Mouse (Mus musculus): ENCODE measurements around the gene Cemip.

Cemip gene

DNA sequence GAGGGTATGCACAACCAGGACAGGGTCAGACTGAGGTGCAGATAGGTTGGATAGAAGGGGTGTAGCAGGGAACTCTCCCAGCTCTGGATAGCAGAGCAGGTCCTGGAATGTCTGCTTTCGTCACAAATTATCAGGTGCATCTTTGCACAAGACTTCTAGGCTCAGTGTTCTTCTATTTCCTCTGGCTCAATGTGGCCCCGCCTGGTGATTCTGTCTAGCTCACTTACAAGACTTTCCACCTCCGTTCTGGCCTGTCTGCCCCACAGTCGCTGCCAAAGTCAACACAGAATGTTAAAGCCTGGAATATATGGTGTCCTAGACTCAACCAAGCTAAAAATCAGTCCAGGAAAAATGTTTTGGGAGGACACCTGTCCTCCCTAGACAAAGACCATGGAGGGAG lies 57.9 kb downstream of the Cemip start:
- no peak for DNase-seq (ENCODE audit: low spot score)

DNA sequence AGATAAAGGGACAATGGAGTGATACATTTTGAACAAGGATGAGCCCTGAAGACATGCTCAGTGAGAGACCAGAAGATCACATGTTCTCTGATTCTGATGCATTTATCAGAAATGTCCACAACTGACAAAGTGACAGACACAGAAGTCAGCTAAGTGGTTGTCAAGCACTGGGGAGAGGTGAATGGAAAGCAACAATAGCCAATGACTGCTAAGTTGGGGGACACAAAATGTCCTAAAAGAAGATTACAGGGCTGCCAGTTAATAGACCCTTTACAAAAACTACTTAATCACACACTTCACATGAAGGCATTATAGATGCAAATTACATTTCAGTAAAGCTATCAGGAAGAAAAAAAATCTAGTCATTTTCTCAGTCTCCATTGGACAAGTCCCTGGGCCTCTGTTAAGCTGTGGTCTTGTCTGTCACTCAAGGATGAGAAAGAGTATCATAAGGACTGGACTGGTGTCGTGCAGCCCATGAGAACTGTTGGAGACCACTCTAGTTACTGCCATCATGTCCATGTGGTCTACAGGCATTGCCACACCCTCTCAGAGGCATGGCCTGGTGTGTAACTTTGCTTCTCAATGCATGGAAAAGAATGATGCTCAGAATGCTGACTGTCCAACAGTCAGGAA lies 59.2 kb downstream of the Cemip start:
- DNase-seq (ENCODE audit: low spot score) = no peak

DNA sequence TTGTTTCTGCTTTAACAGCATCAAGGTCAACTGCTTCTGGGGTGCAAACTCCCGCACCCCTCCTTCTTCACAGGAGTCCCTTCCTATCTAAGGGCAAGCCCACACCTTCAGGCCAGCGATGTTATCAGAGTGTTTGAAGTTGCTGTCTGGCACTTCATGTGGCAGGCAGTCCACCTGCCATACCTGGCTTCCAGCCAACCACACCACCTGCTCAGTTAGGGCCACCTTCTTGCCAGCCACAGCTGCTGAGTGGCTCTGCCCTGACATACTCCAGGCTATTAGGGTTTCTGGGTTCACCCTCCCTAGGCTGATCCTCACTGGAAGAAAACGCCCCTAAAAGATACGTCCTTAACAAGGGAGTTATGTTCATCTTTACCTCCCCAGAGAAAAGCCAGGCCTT lies 60.2 kb downstream of the Cemip start:
- DNase-seq (ENCODE audit: low spot score) = no peak

DNA sequence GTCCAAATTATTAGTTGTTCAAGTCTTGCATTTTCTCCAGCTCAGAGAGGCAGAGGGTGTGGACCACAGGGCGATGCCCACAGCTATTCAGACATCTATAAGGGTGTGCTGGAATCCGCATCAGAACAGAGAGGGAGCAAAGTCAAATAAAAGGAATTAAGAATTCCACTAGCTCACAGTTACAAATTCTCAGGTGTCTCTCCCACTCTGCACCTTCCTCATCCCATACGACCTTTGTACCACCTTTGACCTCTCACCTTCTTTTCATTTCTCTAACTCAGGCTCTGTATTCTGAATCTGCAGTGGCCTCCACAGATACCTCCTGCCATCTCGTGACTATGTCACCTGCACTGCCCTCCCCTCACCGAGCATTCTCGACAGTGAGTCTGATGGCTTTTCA lies 62.8 kb downstream of the Cemip start:
- DNase-seq (ENCODE audit: low spot score) = no peak

DNA sequence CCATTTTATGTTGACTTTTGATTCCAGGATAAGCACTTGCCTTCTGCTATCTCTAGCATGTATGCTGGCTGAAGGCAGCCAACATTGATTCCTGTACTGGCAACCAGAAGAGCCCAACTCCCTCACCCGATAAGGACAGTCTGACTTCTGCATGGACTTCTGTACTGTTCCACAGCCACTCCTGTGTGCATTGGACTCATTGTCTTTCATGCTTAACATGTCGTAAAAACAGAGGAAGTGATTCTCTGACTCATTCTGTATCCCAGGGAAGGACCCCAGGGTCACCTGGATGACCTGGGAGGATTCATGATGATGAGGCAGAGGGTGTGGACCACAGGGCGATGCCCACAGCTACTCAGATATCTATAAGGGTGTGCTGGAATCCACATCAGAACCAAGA lies 63.8 kb downstream of the Cemip start:
- no peak for DNase-seq (ENCODE audit: low spot score)

- DNase-seq (ENCODE audit: low spot score) = no peak
These were observed 66.9 kb downstream of the Cemip start for GRCm38 (mm10) chr7:84019381-84019780.

- peak; percentile 37 for DNase-seq (ENCODE audit: low spot score)
These were observed 67.7 kb downstream of the Cemip start for GRCm38 (mm10) chr7:84018291-84019266.

- DNase-seq (ENCODE audit: low spot score) = no peak
These were observed 71.3 kb downstream of the Cemip start for GRCm38 (mm10) chr7:84015050-84015449.

GRCm38 (mm10) chr7:84013656-84014055 lies 72.6 kb downstream of the Cemip start:
- DNase-seq (ENCODE audit: low spot score) = no peak

DNA sequence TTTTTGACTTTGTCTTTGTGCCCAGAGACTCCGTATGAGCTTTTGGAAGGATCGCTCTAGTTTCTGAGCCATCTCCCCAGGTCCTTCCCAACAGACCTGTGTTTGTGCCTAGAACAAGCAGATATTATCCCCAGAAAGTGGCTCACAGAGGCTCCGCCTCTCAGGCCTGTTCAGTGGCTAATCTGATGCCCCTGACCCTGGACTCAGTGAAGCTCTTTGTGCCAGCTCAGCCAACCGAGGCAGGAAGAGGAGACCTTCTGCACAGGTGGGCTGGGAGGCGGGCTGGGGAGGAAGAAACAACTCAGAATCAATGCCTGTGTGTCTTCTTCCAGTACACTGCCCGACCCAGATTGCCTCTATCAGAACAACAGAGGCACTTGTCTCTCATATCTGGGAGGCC lies 81.9 kb downstream of the Cemip start:
- DNase-seq (ENCODE audit: low spot score) = no peak

DNA sequence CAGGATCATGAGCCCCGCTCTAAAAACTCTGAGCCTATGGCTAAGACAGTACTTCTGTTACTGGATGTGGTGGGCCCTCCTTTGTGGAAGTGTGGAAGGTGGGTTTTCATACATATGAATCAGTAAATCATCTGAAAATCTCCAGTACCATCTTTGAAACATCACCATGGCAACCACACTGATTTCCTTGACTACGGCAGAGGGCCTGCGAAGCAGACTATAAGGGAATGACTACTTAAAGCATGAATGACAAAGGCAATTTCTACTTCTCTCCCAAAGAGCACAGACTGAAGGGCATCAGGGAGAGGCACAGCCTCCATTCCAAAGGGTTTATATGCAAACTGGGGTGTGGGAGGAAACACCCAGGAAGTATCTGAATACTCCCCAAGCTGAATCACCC lies 84.8 kb downstream of the Cemip start:
- DNase-seq (ENCODE audit: low spot score) = no peak

GRCm38 (mm10) chr7:84000671-84001070 lies 85.6 kb downstream of the Cemip start:
- no peak for DNase-seq (ENCODE audit: low spot score)

- no peak for DNase-seq (ENCODE audit: low spot score)
These were observed 86.7 kb downstream of the Cemip start for GRCm38 (mm10) chr7:83999647-84000046.

- DNase-seq (ENCODE audit: low spot score) = no peak
These were observed 92.0 kb downstream of the Cemip start for GRCm38 (mm10) chr7:83994348-83994747.

- no peak for DNase-seq (ENCODE audit: low spot score)
These were observed 97.0 kb downstream of the Cemip start for GRCm38 (mm10) chr7:83989294-83989693.

DNA sequence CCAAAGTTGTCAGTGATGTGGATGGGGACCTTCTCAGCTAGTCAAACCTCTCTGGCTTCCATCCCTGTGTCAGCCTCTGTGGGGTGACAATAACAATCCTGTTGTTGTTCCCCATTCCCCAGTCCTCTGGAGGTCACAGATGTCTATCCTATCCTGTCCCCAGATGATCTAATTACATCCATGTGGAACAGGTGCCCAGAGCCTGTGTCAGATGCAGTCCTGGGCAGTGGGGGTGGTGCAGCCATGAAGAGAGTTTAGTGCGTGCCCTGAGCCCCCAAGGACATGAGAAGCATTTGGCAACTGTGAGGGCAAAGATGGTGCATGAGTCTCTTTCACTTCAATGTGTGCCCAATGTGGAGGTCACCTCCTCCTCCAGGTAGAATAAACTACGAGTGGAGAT lies 100.6 kb downstream of the Cemip start:
- DNase-seq (ENCODE audit: low spot score) = no peak

DNA sequence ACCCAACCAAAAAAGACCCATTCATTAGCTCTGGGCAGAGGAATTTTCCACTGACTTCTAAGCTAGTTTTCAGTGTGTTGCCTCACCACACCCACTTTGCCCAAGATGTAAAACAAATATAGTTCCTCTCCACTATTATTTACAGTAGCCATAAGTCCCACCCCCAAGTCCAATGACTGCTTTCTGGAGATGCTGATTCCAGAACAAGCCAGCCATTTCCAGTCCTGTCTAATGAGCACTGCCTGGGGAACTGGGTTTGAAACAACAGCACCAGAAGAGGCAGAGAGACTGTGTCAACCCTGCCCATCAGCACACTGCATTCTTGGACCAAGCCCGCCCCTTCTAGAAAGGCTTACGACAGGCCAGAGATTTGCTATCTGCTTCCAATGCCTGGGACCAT lies 103.7 kb downstream of the Cemip start:
- DNase-seq (ENCODE audit: low spot score) = no peak

GRCm38 (mm10) chr7:83978945-83979536 lies 107.3 kb downstream of the Cemip start:
- no peak for DNase-seq (ENCODE audit: low spot score)

- DNase-seq (ENCODE audit: low spot score) = no peak
These were observed 107.9 kb downstream of the Cemip start for GRCm38 (mm10) chr7:83978410-83978809.

GRCm38 (mm10) chr7:83976413-83976958 lies 109.8 kb downstream of the Cemip start:
- no peak for DNase-seq (ENCODE audit: low spot score)

DNA sequence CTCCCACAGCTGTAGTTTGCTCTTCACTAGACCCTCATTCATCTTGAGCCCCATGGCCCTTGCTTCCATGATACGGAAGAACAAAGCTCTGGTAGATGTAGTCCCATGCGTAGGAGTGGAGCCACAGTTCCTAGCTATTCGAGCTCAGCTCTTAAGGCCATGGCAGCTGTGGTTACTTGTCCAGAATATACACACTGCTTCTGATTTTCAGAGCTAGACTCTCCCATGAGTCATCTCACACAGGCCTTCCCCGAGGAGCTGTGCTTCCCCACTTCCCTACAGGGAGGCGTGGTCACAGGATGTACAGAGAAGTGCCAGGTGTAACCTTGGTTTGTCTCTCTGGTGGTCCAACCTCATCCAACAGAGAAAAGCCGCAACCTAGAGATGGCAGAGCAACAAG lies 111.0 kb downstream of the Cemip start:
- DNase-seq (ENCODE audit: low spot score) = no peak

- DNase-seq (ENCODE audit: low spot score) = no peak
These were observed 113.8 kb downstream of the Cemip start for GRCm38 (mm10) chr7:83972485-83972884.
